Mouse (Mus musculus) hindbrain, embryonic 16.5 days (tissue): ENCODE measurements around the gene Gm21976. TPM values are rescaled to one million over a fixed set of nuclear protein-coding genes. Genes with fewer than 3 reads are reported as not detected.

Experiments used
- ATAC-seq: fragments of 200-750 bp; cut with Nextera tagmentation; 2 replicates; pipeline ENCODE4 v1.8.0; 2017; ENCODE audit warnings: moderate TSS enrichment, moderate library complexity
- H3K27ac ChIP-seq: fragments of 300-500 bp; sonication (generic); 2 replicates; pipeline ENCODE4 v1.5.1; 2014; ENCODE audit warnings: low read depth, mild to moderate bottlenecking, control low read depth, low read length, moderate library complexity
- H3K27me3 ChIP-seq: fragments of 300-500 bp; sonication (generic); replicated peaks from 2 replicates; pipeline ENCODE4 v1.6.1; 2014; ENCODE audit warnings: low read length; ENCODE audit not compliant: control insufficient read depth, insufficient read depth
- H3K36me3 ChIP-seq: fragments of 300-500 bp; sonication (generic); 2 replicates; pipeline ENCODE4 v1.6.1; 2014; ENCODE audit warnings: mild to moderate bottlenecking, low read length, moderate library complexity, mixed read lengths; ENCODE audit not compliant: control insufficient read depth, insufficient read depth
- H3K4me1 ChIP-seq: fragments of 300-500 bp; sonication (generic); 2 replicates; pipeline ENCODE4 v1.6.1; 2014; ENCODE audit warnings: low read depth, low read length; ENCODE audit not compliant: control insufficient read depth, insufficient read depth
- H3K4me2 ChIP-seq: fragments of 300-500 bp; sonication (generic); 2 replicates; pipeline ENCODE4 v1.6.1; 2014; ENCODE audit warnings: mild to moderate bottlenecking, low read length, control low read depth, moderate library complexity
- H3K4me3 ChIP-seq: fragments of 300-500 bp; sonication (generic); 2 replicates; pipeline ENCODE4 v1.5.1; 2014; ENCODE audit warnings: mild to moderate bottlenecking, low read length, control low read depth, moderate library complexity
- H3K9ac ChIP-seq: fragments of 300-500 bp; sonication (generic); 2 replicates; pipeline ENCODE4 v1.6.1; 2014; ENCODE audit warnings: low read depth, mild to moderate bottlenecking, control low read depth, low read length, moderate library complexity
- H3K9me3 ChIP-seq: fragments of 300-500 bp; sonication (generic); 2 replicates; pipeline ENCODE4 v1.6.1; 2014; ENCODE audit warnings: mild to moderate bottlenecking, low read length, moderate library complexity; ENCODE audit not compliant: control insufficient read depth
- WGBS: fragments of 180-500 bp; shearing (Covaris S2); extraction: QIAGEN DNeasy Blood & Tissue Kit; methylation state at CpG from one replicate; pipeline ENCODE4 v1.1.7; 2014; 5-methylcytosine and 5-hydroxymethylcytosine counted together
- polyA plus RNA-seq: library from polyadenylated mRNA; unstranded; fragments of >200 nt; fragmentation: Nextera tagmentation; extraction: Ambion mirVana; gene quantifications from 2 replicates; pipeline ENCODE4 v1.2.1, GENCODE M21; 2015

The Gm21976 gene
- polyA plus RNA-seq, 1 experiment from 2014 or later: not detected

GRCm38 (mm10) chr13:98336205-98336604 lies 56.5 kb downstream of the Gm21976 start:
- WGBS: 89% methylated on average over 1 of the region's 1 CpGs
- Histone ChIP-seq H3K4me3 (no peak overlapping the region), H3K4me2 (no peak overlapping the region), H3K36me3 (no peaks in the 10 kb centered on the region), H3K27ac (no peak overlapping the region), H3K4me1 (no peaks in the 10 kb centered on the region), H3K27me3 (no peaks in the 10 kb centered on the region), H3K9ac (no peak overlapping the region), H3K9me3 (no peaks in the 10 kb centered on the region)
- ATAC-seq: no peak

- Histone ChIP-seq H3K27me3 (no peaks in the 10 kb centered on the region), H3K9ac (no peak overlapping the region), H3K27ac (no peak overlapping the region), H3K4me3 (no peak overlapping the region), H3K4me1 (no peaks in the 10 kb centered on the region), H3K9me3 (no peaks in the 10 kb centered on the region), H3K4me2 (no peak overlapping the region), H3K36me3 (no peaks in the 10 kb centered on the region)
- no peak for ATAC-seq
- WGBS: 71% methylated on average over 5 of the region's 5 CpGs
Observed at GRCm38 (mm10) chr13:98340506-98340905, 60.8 kb downstream of the Gm21976 start.

- H3K4me2 ChIP-seq: no peak overlapping the region
- peaks cover 42% of the 10 kb centered on the region for H3K27me3 ChIP-seq
Observed at GRCm38 (mm10) chr13:98349491-98349890, 69.8 kb downstream of the Gm21976 start.

GRCm38 (mm10) chr13:98351527-98351926 lies 71.8 kb downstream of the Gm21976 start:
- Histone ChIP-seq H3K27ac (no peak overlapping the region), H3K4me3 (no peak overlapping the region), H3K36me3 (no peaks in the 10 kb centered on the region), H3K4me1 (peaks cover 17% of the 10 kb centered on the region), H3K4me2 (no peak overlapping the region), H3K9me3 (no peaks in the 10 kb centered on the region), H3K9ac (no peak overlapping the region), H3K27me3 (peaks cover 45% of the 10 kb centered on the region)
- 8% methylated on average over 8 of the region's 8 CpGs for WGBS
- ATAC-seq: no peak

More at GRCm38 (mm10) chr13:98349491-98349890, 69.8 kb downstream of the Gm21976 start:
- H3K36me3 ChIP-seq: no peaks in the 10 kb centered on the region
- WGBS: 74% methylated on average over 4 of the region's 4 CpGs
- H3K27ac ChIP-seq: no peak overlapping the region
- H3K9me3 ChIP-seq: no peaks in the 10 kb centered on the region
- H3K4me3 ChIP-seq: no peak overlapping the region
- no peak overlapping the region for H3K9ac ChIP-seq
- peaks cover 5% of the 10 kb centered on the region for H3K4me1 ChIP-seq
- no peak for ATAC-seq

- Histone ChIP-seq H3K4me3 (no peak overlapping the region), H3K9me3 (no peaks in the 10 kb centered on the region), H3K27ac (no peak overlapping the region), H3K4me1 (peaks cover 17% of the 10 kb centered on the region), H3K9ac (no peak overlapping the region), H3K4me2 (no peak overlapping the region), H3K36me3 (no peaks in the 10 kb centered on the region), H3K27me3 (peaks cover 48% of the 10 kb centered on the region)
- 12% methylated on average over 14 of the region's 14 CpGs for WGBS
- ATAC-seq: no peak
Observed at GRCm38 (mm10) chr13:98352381-98352975, 72.8 kb downstream of the Gm21976 start.

- 0 out of 2 replicates have a peak, but pooled peaks have one; percentile 3 for ATAC-seq
- no peak overlapping the region for H3K27ac ChIP-seq
- WGBS: 1% methylated on average over 13 of the region's 13 CpGs
Observed at GRCm38 (mm10) chr13:98353709-98354089, 74.0 kb downstream of the Gm21976 start.

GRCm38 (mm10) chr13:98354090-98354801 lies 74.6 kb downstream of the Gm21976 start, which contains the start of gene Foxd1:
Gene Foxd1 (plus strand): TSS chr13:98354242.
- peak; percentile 75 for ATAC-seq
- no peaks in the 10 kb centered on the region for H3K9me3 ChIP-seq
- H3K4me2 ChIP-seq: peak within 1 kb of the TSS; percentile 57
- no peaks in the 10 kb centered on the region for H3K36me3 ChIP-seq
- peaks cover 17% of the 10 kb centered on the region for H3K4me1 ChIP-seq
- H3K4me3 ChIP-seq: peak within 1 kb of the TSS; percentile 42
- no peak within 1 kb of the TSS; the same call in none of the 2 replicates for H3K9ac ChIP-seq
- H3K27ac ChIP-seq: no peak within 1 kb of the TSS; the same call in 1 of the 2 replicates
- peaks cover 57% of the 10 kb centered on the region for H3K27me3 ChIP-seq
- WGBS: under 1% methylated on average over 61 of the region's 76 CpGs

More at GRCm38 (mm10) chr13:98353709-98354089, 74.0 kb downstream of the Gm21976 start:
- peak overlapping the region; percentile 42 for H3K4me3 ChIP-seq
- no peaks in the 10 kb centered on the region for H3K36me3 ChIP-seq
- no peaks in the 10 kb centered on the region for H3K9me3 ChIP-seq
- H3K4me2 ChIP-seq: peak overlapping the region; percentile 57
- peaks cover 17% of the 10 kb centered on the region for H3K4me1 ChIP-seq
- peaks cover 58% of the 10 kb centered on the region for H3K27me3 ChIP-seq
- no peak overlapping the region for H3K9ac ChIP-seq

GRCm38 (mm10) chr13:98354871-98355558 lies 75.3 kb downstream of the Gm21976 start:
- peak overlapping the region; percentile 45 for H3K9ac ChIP-seq
- no peaks in the 10 kb centered on the region for H3K9me3 ChIP-seq
- under 1% methylated on average over 59 of the region's 102 CpGs for WGBS
- H3K36me3 ChIP-seq: no peaks in the 10 kb centered on the region
- H3K4me1 ChIP-seq: peaks cover 17% of the 10 kb centered on the region
- H3K27ac ChIP-seq: no peak overlapping the region; the same call in 1 of the 2 replicates
- H3K4me2 ChIP-seq: peak overlapping the region; percentile 57
- peaks cover 56% of the 10 kb centered on the region for H3K27me3 ChIP-seq
- peak overlapping the region; percentile 42 for H3K4me3 ChIP-seq
- ATAC-seq: peak; percentile 31; the same call in 1 of the 2 replicates
